Mouse (Mus musculus) forelimb bud, embryonic 11.5 days (tissue): ENCODE measurements around the gene Tfg.

Source experiments
- DNase-seq: peaks from one replicate; pipeline ENCODE4 v3.0.0-alpha.2; 2012; ENCODE audit warnings: low read depth, low spot score

Gene Tfg

DNA sequence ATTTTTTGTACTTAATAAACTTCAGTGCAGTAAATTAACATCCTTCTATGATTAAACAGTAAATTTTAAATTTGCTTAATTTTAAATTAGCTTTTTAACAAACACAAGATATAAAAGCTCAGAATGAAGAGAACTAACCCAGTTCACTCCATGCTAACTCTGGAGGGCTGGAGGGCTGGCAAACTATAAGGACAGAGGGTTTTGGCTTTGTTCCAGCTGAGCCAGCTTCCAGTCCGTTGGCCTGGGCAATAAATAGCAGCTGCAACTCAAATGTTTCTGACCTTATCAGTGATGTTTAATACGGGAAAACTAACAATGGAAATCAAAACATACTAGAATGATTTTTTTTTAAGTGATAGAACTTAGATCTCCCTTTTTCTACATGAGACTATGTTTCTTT lies 72.0 kb downstream of the Tfg start:
- no peak for DNase-seq
